Mouse (Mus musculus): ENCODE data around the gene Hoxc9. TPM values are rescaled to one million over a fixed set of nuclear protein-coding genes. Genes with fewer than 3 reads are reported as not detected.

Gene Hoxc9
- polyA plus RNA-seq, 1 experiment from 2014 or later: not detected

GRCm38 (mm10) chr15:103009265-103010111, 33.2 kb downstream of the Hoxc9 start:
- H3K27ac ChIP-seq (ENCODE audit: low read length): no peak overlapping the region
- H3K36me3 ChIP-seq (ENCODE audit: insufficient read depth, low read length): no peaks in the 10 kb centered on the region
- ATAC-seq (no peak), DNase-seq (ENCODE audit: low spot score) (no peak)
- H3K9me3 ChIP-seq (ENCODE audit: low read length): no peaks in the 10 kb centered on the region
- no peak overlapping the region for H3K4me3 ChIP-seq (ENCODE audit: low read depth, low read length)
- H3K4me1 ChIP-seq (ENCODE audit: insufficient read depth, low read depth, low read length): no peaks in the 10 kb centered on the region
- peaks cover 87% of the 10 kb centered on the region for H3K27me3 ChIP-seq (replicated peaks; ENCODE audit: insufficient read depth, low read length)
- H3K4me2 ChIP-seq (replicated peaks; ENCODE audit: low read depth, low read length): no peak overlapping the region
- no peak for TF ChIP-seq EP300 (IDR thresholded peaks at IDR 0.05)
- no peak for TF ChIP-seq CTCF (IDR thresholded peaks at IDR 0.05)
- H3K9ac ChIP-seq (replicated peaks; ENCODE audit: low read depth): no peak overlapping the region
- WGBS: 3% methylated on average over 27 of the region's 27 CpGs

DNA sequence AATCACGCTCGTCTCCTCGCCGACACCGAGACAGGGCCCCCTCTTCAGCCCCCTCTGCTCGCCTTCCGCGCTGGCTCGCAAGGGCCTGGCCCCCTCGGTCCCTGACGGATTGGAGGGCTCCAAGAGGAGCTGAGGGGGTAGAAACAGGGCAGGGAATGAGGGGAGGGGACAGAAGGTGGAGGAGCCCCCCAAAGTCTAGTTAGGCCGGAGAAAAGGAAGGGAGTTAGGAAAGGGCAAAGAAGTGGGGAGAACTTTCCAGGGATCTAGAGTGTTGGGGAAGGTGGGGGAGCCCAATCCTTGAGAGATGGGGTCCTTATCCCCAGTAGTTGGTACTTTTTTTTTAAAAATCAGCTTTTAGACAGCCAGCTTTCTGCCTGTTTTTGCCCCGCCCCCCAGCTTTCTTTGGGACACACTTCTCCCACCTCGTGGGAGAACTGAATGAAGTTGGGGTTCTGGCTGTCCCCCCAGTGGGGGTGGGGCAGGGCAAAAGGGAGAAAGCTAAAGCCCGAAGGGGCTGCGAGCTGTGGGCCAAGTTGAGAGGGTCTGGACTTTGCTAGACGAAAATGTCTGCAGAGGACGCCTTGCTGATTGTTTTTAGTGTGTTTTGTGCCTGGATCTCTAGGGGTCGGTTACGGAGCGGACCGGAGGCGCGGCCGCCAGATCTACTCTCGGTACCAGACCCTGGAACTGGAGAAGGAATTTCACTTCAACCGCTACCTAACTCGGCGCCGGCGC, 34.0 kb downstream of the Hoxc9 start:
- no peaks in the 10 kb centered on the region for H3K36me3 ChIP-seq (ENCODE audit: insufficient read depth, low read length)
- TF ChIP-seq EP300 (IDR thresholded peaks at IDR 0.05) (no peak), CTCF (IDR thresholded peaks at IDR 0.05) (no peak)
- no peaks in the 10 kb centered on the region for H3K4me1 ChIP-seq (ENCODE audit: insufficient read depth, low read depth, low read length)
- H3K27ac ChIP-seq (ENCODE audit: low read length): no peak overlapping the region
- peaks cover 93% of the 10 kb centered on the region for H3K27me3 ChIP-seq (replicated peaks; ENCODE audit: insufficient read depth, low read length)
- no peak for DNase-seq (ENCODE audit: low spot score)
- H3K9me3 ChIP-seq (ENCODE audit: low read length): no peaks in the 10 kb centered on the region
- ATAC-seq: no peak
- no peak overlapping the region for H3K9ac ChIP-seq (replicated peaks; ENCODE audit: low read depth)
- WGBS: 4% methylated on average over 31 of the region's 31 CpGs
- no peak overlapping the region for H3K4me2 ChIP-seq (replicated peaks; ENCODE audit: low read depth, low read length)
- H3K4me3 ChIP-seq (ENCODE audit: low read depth, low read length): no peak overlapping the region

DNA sequence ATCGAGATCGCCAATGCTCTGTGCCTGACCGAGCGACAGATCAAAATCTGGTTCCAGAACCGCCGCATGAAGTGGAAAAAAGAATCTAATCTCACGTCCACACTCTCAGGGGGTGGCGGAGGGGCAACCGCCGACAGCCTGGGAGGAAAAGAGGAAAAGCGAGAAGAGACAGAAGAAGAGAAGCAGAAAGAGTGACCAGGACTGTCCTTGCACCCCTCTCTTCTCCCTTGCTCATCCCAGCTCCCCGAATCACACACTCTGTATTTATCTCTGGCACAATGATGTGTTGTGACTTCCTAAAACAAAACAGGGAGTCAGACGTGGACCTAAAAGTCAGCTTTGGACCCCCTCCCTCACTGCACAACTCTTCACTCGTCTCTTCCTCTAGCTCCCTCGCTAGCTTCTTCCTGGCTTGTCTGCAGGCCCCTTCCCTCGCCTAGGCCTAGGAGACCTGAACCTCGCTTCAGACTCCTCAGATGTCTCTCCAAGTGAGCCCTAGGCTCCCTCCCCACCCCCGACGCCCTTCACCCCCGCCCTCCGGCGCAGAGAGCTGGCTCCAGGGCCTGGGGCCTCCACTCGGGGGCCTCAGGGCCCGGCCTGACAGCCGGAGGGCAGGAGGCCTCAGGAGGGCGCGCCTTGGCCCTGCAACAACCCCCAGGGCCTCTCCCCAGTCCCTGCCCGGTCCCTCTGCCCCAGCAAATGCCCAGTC, 34.8 kb downstream of the Hoxc9 start:
- Histone ChIP-seq H3K27me3 (replicated peaks; ENCODE audit: insufficient read depth, low read length) (peaks cover 94% of the 10 kb centered on the region), H3K9ac (replicated peaks; ENCODE audit: low read depth) (no peak overlapping the region), H3K36me3 (ENCODE audit: insufficient read depth, low read length) (no peaks in the 10 kb centered on the region), H3K4me3 (ENCODE audit: low read depth, low read length) (no peak overlapping the region), H3K9me3 (ENCODE audit: low read length) (no peaks in the 10 kb centered on the region), H3K4me2 (replicated peaks; ENCODE audit: low read depth, low read length) (no peak overlapping the region), H3K27ac (ENCODE audit: low read length) (no peak overlapping the region), H3K4me1 (ENCODE audit: insufficient read depth, low read depth, low read length) (no peaks in the 10 kb centered on the region)
- no peak for DNase-seq (ENCODE audit: low spot score)
- TF ChIP-seq CTCF (IDR thresholded peaks at IDR 0.05) (no peak), EP300 (IDR thresholded peaks at IDR 0.05) (no peak)
- 14% methylated on average over 27 of the region's 28 CpGs for WGBS
- no peak for ATAC-seq

DNA sequence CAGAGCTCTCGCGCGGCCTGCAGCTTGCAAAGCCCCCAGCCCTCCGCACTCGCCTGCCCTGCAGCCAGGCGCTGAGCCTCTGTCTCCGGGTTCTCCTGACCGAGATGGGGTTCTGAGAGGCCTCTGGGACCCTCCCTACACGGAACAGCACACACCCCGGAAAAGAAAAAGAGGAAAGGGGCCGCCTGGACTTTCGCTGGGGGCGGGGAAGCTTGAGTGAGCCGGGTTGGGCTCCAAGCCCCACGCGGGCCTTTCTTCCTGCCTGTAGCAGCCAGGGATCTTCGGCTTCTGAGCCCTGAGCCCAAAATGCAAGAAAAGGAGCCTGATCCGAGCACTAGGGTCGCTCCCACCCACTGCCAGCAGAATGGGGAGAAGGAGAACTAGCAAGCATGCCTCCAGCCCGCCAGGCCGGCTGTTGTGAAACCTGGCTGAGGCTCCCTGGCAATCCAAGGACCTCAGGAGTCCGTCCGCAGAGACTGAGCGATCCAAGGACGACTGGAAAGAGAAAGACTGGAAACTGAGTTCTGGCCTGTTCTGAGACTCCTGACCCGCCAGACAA, 35.8 kb downstream of the Hoxc9 start:
- H3K9ac ChIP-seq (replicated peaks; ENCODE audit: low read depth): no peak overlapping the region
- H3K4me3 ChIP-seq (ENCODE audit: low read depth, low read length): no peak overlapping the region
- H3K27ac ChIP-seq (ENCODE audit: low read length): no peak overlapping the region
- no peaks in the 10 kb centered on the region for H3K4me1 ChIP-seq (ENCODE audit: insufficient read depth, low read depth, low read length)
- H3K4me2 ChIP-seq (replicated peaks; ENCODE audit: low read depth, low read length): no peak overlapping the region
- WGBS: 9% methylated on average over 26 of the region's 26 CpGs
- ATAC-seq: no peak
- H3K9me3 ChIP-seq (ENCODE audit: low read length): no peaks in the 10 kb centered on the region
- TF ChIP-seq EP300 (IDR thresholded peaks at IDR 0.05) (no peak), CTCF (IDR thresholded peaks at IDR 0.05) (no peak)
- H3K27me3 ChIP-seq (replicated peaks; ENCODE audit: insufficient read depth, low read length): peaks cover 92% of the 10 kb centered on the region
- no peak for DNase-seq (ENCODE audit: low spot score)
- no peaks in the 10 kb centered on the region for H3K36me3 ChIP-seq (ENCODE audit: insufficient read depth, low read length)

DNA sequence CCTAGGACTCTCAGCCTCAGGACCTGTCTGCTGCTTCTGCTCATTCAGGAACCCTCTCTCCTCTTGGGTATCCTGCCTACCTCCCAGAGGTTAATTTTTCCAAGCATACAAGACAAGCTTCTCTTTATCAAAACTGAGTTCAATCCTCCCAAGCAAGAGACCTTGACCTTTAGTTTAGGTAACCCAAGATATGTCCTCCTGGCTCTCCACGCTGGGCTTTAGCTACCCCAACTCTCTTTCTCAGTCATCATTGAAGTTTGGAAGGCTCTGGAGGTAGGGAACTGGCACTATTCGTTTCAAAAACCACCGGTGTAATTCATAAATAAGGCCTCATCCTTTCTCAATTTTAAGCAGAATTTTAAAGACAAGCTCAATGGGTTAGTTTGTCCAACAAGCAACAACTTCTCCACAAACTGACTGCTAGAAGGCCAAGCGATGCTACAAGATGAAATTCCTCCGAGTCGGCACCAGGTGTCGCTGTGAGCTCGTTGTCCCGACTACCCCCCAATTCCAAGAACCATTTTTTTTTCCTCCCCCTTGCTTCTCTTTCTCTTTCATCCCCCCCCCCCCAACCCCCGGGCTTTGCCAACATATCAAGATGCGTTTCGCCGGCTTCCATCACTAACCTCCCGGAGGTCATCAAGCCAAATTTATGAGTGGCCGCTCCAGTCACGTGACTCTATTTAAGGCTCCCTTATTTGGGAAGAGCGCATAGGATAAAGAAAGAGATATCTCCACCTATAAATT, 37.2 kb downstream of the Hoxc9 start:
- Histone ChIP-seq H3K4me2 (replicated peaks; ENCODE audit: low read depth, low read length) (peak overlapping the region; percentile 38; the same call in 1 of the 2 replicates), H3K9me3 (ENCODE audit: low read length) (no peaks in the 10 kb centered on the region), H3K27ac (ENCODE audit: low read length) (no peak overlapping the region), H3K36me3 (ENCODE audit: insufficient read depth, low read length) (no peaks in the 10 kb centered on the region), H3K27me3 (replicated peaks; ENCODE audit: insufficient read depth, low read length) (peaks cover 92% of the 10 kb centered on the region), H3K4me3 (ENCODE audit: low read depth, low read length) (peak overlapping the region; percentile 19; the same call in 1 of the 2 replicates), H3K4me1 (ENCODE audit: insufficient read depth, low read depth, low read length) (no peaks in the 10 kb centered on the region), H3K9ac (replicated peaks; ENCODE audit: low read depth) (no peak overlapping the region)
- ATAC-seq: no peak
- 5% methylated on average over 17 of the region's 17 CpGs for WGBS
- DNase-seq (ENCODE audit: low spot score): peak; percentile 76
- TF ChIP-seq CTCF (IDR thresholded peaks at IDR 0.05) (peak; percentile 72), EP300 (IDR thresholded peaks at IDR 0.05) (no peak)

Measured in lung, postnatal 0 days (tissue).